Mouse (Mus musculus): Measurements from ENCODE around the gene Lrrc23. TPM values are rescaled to one million over a fixed set of nuclear protein-coding genes. Genes with fewer than 3 reads are reported as not detected.

The Lrrc23 gene
- polyA plus RNA-seq, 1 experiment from 2014 or later = 0.09 TPM

GRCm38 (mm10) chr6:124787722-124788121, 8.2 kb upstream of the Lrrc23 start:
- Histone ChIP-seq H3K4me2 (no peak overlapping the region), H3K4me3 (no peak overlapping the region), H3K9ac (no peak overlapping the region), H3K27me3 (replicated peaks) (no peaks in the 10 kb centered on the region), H3K27ac (replicated peaks) (no peak overlapping the region), H3K4me1 (peaks cover 3% of the 10 kb centered on the region), H3K9me3 (no peaks in the 10 kb centered on the region), H3K36me3 (no peaks in the 10 kb centered on the region)
- 65% methylated on average over 10 of the region's 10 CpGs for WGBS
- no peak for ATAC-seq (ENCODE audit: extremely low read depth, insufficient number of reproducible peaks, low FRiP score, low TSS enrichment)

DNA sequence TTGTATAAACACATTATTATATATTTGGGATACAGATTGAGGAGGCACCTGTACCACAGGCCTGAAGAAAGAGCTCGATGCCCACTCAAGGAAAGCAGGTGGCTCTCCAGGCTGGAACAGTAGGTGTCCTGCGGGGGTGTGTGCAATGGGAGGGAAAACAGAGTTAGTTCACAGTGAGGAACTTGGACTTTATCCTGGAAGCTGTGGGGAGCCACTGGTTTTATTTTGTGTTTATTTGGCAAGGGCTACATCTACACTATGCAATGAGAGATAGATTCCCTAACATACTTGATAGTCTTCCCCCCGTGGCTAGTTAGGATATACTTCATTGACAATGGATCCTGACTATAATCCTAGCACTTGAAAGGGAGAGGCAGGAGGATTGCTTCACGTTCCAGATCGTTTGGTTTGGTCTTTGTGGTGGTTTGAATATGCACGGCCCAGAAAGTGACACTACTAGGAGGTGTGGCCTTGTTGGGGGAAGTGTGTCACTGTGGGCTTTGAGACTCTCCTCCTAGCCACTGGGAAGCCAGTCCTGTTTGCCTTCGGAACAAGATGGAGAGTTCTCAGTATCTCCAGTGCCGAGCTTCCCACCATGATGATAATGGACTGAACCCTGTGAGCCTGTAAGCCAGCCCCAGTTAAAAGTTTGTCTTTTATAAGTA, 7.4 kb upstream of the Lrrc23 start:
- Histone ChIP-seq H3K27me3 (replicated peaks) (no peaks in the 10 kb centered on the region), H3K9ac (no peak overlapping the region), H3K4me2 (no peak overlapping the region), H3K4me1 (peaks cover 8% of the 10 kb centered on the region), H3K36me3 (no peaks in the 10 kb centered on the region), H3K9me3 (no peaks in the 10 kb centered on the region), H3K4me3 (no peak overlapping the region), H3K27ac (replicated peaks) (no peak overlapping the region)
- ATAC-seq (ENCODE audit: extremely low read depth, insufficient number of reproducible peaks, low FRiP score, low TSS enrichment) = no peak
- WGBS = 45% methylated on average over 8 of the region's 8 CpGs

- Histone ChIP-seq H3K9me3 (no peaks in the 10 kb centered on the region), H3K4me2 (peak overlapping the region; percentile 50), H3K9ac (0 out of 2 replicates have a peak overlapping the region, but pooled peaks have one; percentile 33), H3K4me1 (peaks cover 9% of the 10 kb centered on the region), H3K27ac (replicated peaks) (no peak overlapping the region), H3K4me3 (peak overlapping the region; percentile 31), H3K27me3 (replicated peaks) (peaks cover 41% of the 10 kb centered on the region), H3K36me3 (no peaks in the 10 kb centered on the region)
- no peak for ATAC-seq (ENCODE audit: extremely low read depth, insufficient number of reproducible peaks, low FRiP score, low TSS enrichment)
- 26% methylated on average over 6 of the region's 6 CpGs for WGBS
Measured at GRCm38 (mm10) chr6:124782436-124782835, 2.9 kb upstream of the Lrrc23 start.

- WGBS = 78% methylated on average over 7 of the region's 7 CpGs
- H3K4me3 ChIP-seq = no peak overlapping the region
- H3K4me1 ChIP-seq = peaks cover 9% of the 10 kb centered on the region
- H3K4me2 ChIP-seq = no peak overlapping the region
- no peak overlapping the region for H3K9ac ChIP-seq
- H3K9me3 ChIP-seq = no peaks in the 10 kb centered on the region
- no peak overlapping the region for H3K27ac ChIP-seq (replicated peaks)
- H3K27me3 ChIP-seq (replicated peaks) = peaks cover 44% of the 10 kb centered on the region
- no peak for ATAC-seq (ENCODE audit: extremely low read depth, insufficient number of reproducible peaks, low FRiP score, low TSS enrichment)
- H3K36me3 ChIP-seq = no peaks in the 10 kb centered on the region
Measured at GRCm38 (mm10) chr6:124780917-124781316, 1.4 kb upstream of the Lrrc23 start.

- H3K36me3 ChIP-seq = no peaks in the 10 kb centered on the region
- peak overlapping the region; percentile 70 for H3K4me2 ChIP-seq
- peak overlapping the region; percentile 65 for H3K9ac ChIP-seq
- H3K27me3 ChIP-seq (replicated peaks) = peaks cover 44% of the 10 kb centered on the region
- H3K4me1 ChIP-seq = peaks cover 9% of the 10 kb centered on the region
- WGBS = 3% methylated on average over 10 of the region's 10 CpGs
- H3K4me3 ChIP-seq = peak overlapping the region; percentile 47
- ATAC-seq (ENCODE audit: extremely low read depth, insufficient number of reproducible peaks, low FRiP score, low TSS enrichment) = no peak
- no peaks in the 10 kb centered on the region for H3K9me3 ChIP-seq
- no peak overlapping the region for H3K27ac ChIP-seq (replicated peaks)
Measured at GRCm38 (mm10) chr6:124779984-124780416, 473 bp upstream of the Lrrc23 start.

DNA sequence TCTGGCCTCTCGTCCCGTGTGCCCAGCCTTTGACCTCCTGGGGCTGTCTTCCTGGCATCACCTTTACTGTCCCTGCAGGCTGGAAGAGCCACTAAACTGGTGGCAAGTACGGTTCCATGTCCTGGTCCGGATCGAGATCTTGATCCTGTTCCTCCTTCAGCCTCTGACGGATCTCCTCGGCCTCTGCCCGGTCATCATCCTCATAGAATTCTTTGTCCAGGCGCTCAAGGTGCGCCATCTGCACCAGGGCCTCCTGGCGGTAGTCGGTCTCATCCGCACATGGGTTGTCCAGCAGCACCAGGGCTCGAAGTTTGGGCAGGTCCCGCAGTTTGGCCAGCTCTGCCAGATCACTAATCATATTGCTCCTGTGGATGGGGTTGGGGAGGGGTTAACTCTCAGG, 9.0 kb downstream of the Lrrc23 start:
- no peak for ATAC-seq (ENCODE audit: extremely low read depth, insufficient number of reproducible peaks, low FRiP score, low TSS enrichment)
- Histone ChIP-seq H3K27ac (replicated peaks) (no peak overlapping the region), H3K4me2 (peak overlapping the region; percentile 77; the same call in 1 of the 2 replicates), H3K4me3 (no peak overlapping the region), H3K27me3 (replicated peaks) (peaks cover 43% of the 10 kb centered on the region), H3K9me3 (no peaks in the 10 kb centered on the region), H3K9ac (no peak overlapping the region), H3K4me1 (peaks cover 27% of the 10 kb centered on the region), H3K36me3 (no peaks in the 10 kb centered on the region)
- WGBS = 77% methylated on average over 15 of the region's 15 CpGs

- no peak for ATAC-seq (ENCODE audit: extremely low read depth, insufficient number of reproducible peaks, low FRiP score, low TSS enrichment)
- Histone ChIP-seq H3K4me2 (peak overlapping the region; percentile 77), H3K36me3 (no peaks in the 10 kb centered on the region), H3K9me3 (no peaks in the 10 kb centered on the region), H3K4me1 (peaks cover 27% of the 10 kb centered on the region), H3K9ac (peak overlapping the region; percentile 78), H3K27ac (replicated peaks) (no peak overlapping the region), H3K27me3 (replicated peaks) (peaks cover 43% of the 10 kb centered on the region), H3K4me3 (peak overlapping the region; percentile 54)
- WGBS = 26% methylated on average over 7 of the region's 7 CpGs
Measured at GRCm38 (mm10) chr6:124770013-124770412, 9.5 kb downstream of the Lrrc23 start.

DNA sequence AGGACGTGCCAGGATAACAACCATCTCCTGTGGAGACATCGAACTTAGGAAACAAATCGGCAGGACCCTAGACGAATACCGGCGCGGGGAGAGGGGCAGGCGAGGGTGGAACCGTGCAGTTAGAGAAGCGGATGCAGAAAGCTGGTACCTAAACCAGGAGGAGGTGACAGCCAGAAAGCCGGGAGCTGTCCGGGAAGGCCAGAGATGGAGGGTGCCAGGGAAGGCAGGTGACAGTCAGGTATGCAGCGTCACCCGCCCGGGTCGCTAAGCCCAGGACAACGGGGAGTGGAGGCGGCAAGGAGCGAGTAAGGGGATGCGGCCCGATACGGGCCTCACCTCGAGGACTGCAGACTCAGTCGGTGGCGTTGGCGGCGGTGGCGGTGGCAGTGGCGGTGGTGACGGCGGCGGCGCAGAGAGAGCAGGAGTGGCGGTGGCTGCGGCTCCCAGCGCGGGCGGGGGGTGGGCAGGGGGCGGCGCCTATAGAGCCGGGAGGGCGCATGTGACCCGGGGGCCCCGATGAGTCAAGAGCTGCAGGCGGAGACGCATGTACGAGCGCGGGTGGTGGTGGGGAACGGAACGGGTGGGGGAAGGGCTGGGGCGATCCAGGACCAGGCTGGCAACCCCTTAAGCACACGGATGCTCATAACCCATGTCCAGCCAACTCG, 10.3 kb downstream of the Lrrc23 start, which contains the start of gene Eno2:
Eno2 (minus strand) TSS at position 573 of the 665 bp plus-strand sequence.
- H3K4me1 ChIP-seq = peaks cover 27% of the 10 kb centered on the region
- H3K27ac ChIP-seq (replicated peaks) = no peak within 1 kb of the TSS
- WGBS = under 1% methylated on average over 54 of the region's 54 CpGs
- H3K27me3 ChIP-seq (replicated peaks) = peaks cover 43% of the 10 kb centered on the region
- H3K4me2 ChIP-seq = peak within 1 kb of the TSS; percentile 77
- no peaks in the 10 kb centered on the region for H3K36me3 ChIP-seq
- peak within 1 kb of the TSS; percentile 78 for H3K9ac ChIP-seq
- no peaks in the 10 kb centered on the region for H3K9me3 ChIP-seq
- peak within 1 kb of the TSS; percentile 54 for H3K4me3 ChIP-seq
- peak; percentile 3; the same call in 1 of the 2 replicates for ATAC-seq (ENCODE audit: extremely low read depth, insufficient number of reproducible peaks, low FRiP score, low TSS enrichment)

- Histone ChIP-seq H3K9me3 (no peaks in the 10 kb centered on the region), H3K27ac (replicated peaks) (no peak overlapping the region), H3K4me2 (peak overlapping the region; percentile 77), H3K9ac (peak overlapping the region; percentile 78), H3K4me3 (peak overlapping the region; percentile 54), H3K4me1 (peaks cover 27% of the 10 kb centered on the region), H3K27me3 (replicated peaks) (peaks cover 48% of the 10 kb centered on the region), H3K36me3 (no peaks in the 10 kb centered on the region)
- ATAC-seq (ENCODE audit: extremely low read depth, insufficient number of reproducible peaks, low FRiP score, low TSS enrichment) = no peak
- WGBS = 6% methylated on average over 9 of the region's 9 CpGs
Measured at GRCm38 (mm10) chr6:124768704-124769044, 10.9 kb downstream of the Lrrc23 start.

- peak; percentile 51; the same call in 1 of the 2 replicates for ATAC-seq (ENCODE audit: extremely low read depth, insufficient number of reproducible peaks, low FRiP score, low TSS enrichment)
- Histone ChIP-seq H3K4me2 (peak overlapping the region; percentile 77), H3K36me3 (no peaks in the 10 kb centered on the region), H3K4me3 (peak overlapping the region; percentile 54), H3K4me1 (peaks cover 27% of the 10 kb centered on the region), H3K27me3 (replicated peaks) (peaks cover 48% of the 10 kb centered on the region), H3K9me3 (no peaks in the 10 kb centered on the region), H3K9ac (peak overlapping the region; percentile 78), H3K27ac (replicated peaks) (no peak overlapping the region)
- WGBS = 26% methylated on average over 19 of the region's 19 CpGs
Measured at GRCm38 (mm10) chr6:124767920-124768703, 11.4 kb downstream of the Lrrc23 start.

GRCm38 (mm10) chr6:124767536-124767919, 12.0 kb downstream of the Lrrc23 start:
- Histone ChIP-seq H3K9me3 (no peaks in the 10 kb centered on the region), H3K36me3 (no peaks in the 10 kb centered on the region), H3K4me2 (no peak overlapping the region), H3K9ac (0 out of 2 replicates have a peak overlapping the region, but pooled peaks have one; percentile 24), H3K27ac (replicated peaks) (no peak overlapping the region), H3K4me3 (no peak overlapping the region), H3K4me1 (peaks cover 27% of the 10 kb centered on the region), H3K27me3 (replicated peaks) (peaks cover 54% of the 10 kb centered on the region)
- 46% methylated on average over 4 of the region's 4 CpGs for WGBS
- ATAC-seq (ENCODE audit: extremely low read depth, insufficient number of reproducible peaks, low FRiP score, low TSS enrichment) = no peak

Data from heart, embryonic 13.5 days (tissue).